Mouse (Mus musculus) lung, postnatal 14 days (tissue): Measurements from ENCODE around the gene Dlgap3.

Source experiments
- DNase-seq: peaks from one replicate; pipeline ENCODE4 v3.0.0; 2021

Dlgap3 gene

GRCm38 (mm10) chr4:127278451-127279001 lies 109.5 kb downstream of the Dlgap3 start:
- DNase-seq, result peak; percentile 40

- DNase-seq, result no peak
Measured at GRCm38 (mm10) chr4:127279241-127279640, 110.2 kb downstream of the Dlgap3 start.
